Mouse (Mus musculus): ENCODE results near the gene Ppp1r18. TPM values are rescaled to one million over a fixed set of nuclear protein-coding genes. Genes with fewer than 3 reads are reported as not detected.

Ppp1r18 gene
- polyA plus RNA-seq, 1 experiment from 2014 or later = 27.7 TPM

- H3K4me3 ChIP-seq = no peak overlapping the region
- peak overlapping the region; percentile 16; the same call in 1 of the 2 replicates for H3K4me2 ChIP-seq (replicated peaks)
- peaks cover 68% of the 10 kb centered on the region for H3K36me3 ChIP-seq
- no peaks in the 10 kb centered on the region for H3K27me3 ChIP-seq
- H3K4me1 ChIP-seq = peaks cover 26% of the 10 kb centered on the region
- no peak overlapping the region for H3K9ac ChIP-seq (replicated peaks)
- H3K9me3 ChIP-seq = no peaks in the 10 kb centered on the region
- peak; percentile 75 for ATAC-seq (ENCODE audit: low FRiP score, low read depth)
- 2% methylated on average over 21 of the region's 21 CpGs for WGBS
- no peak overlapping the region for H3K27ac ChIP-seq (replicated peaks)
These were observed 35.7 kb upstream of the Ppp1r18 start for GRCm38 (mm10) chr17:35829737-35830136.

GRCm38 (mm10) chr17:35832400-35833238 is 32.8 kb upstream of the Ppp1r18 start:
- 73% methylated on average over 8 of the region's 8 CpGs for WGBS
- H3K4me2 ChIP-seq (replicated peaks) = no peak overlapping the region

GRCm38 (mm10) chr17:35833239-35833751 is 32.1 kb upstream of the Ppp1r18 start:
- H3K4me1 ChIP-seq = peaks cover 43% of the 10 kb centered on the region
- H3K4me3 ChIP-seq = no peak overlapping the region
- H3K36me3 ChIP-seq = peaks cover 56% of the 10 kb centered on the region
- H3K27me3 ChIP-seq = no peaks in the 10 kb centered on the region
- no peak for ATAC-seq (ENCODE audit: low FRiP score, low read depth)
- H3K4me2 ChIP-seq (replicated peaks) = no peak overlapping the region
- H3K9ac ChIP-seq (replicated peaks) = no peak overlapping the region
- H3K27ac ChIP-seq (replicated peaks) = no peak overlapping the region; the same call in none of the 2 replicates
- no peaks in the 10 kb centered on the region for H3K9me3 ChIP-seq
- whole genome bisulfite sequencing = 31% methylated on average over 5 of the region's 5 CpGs

More at GRCm38 (mm10) chr17:35832400-35833238, 32.8 kb upstream of the Ppp1r18 start:
- Histone ChIP-seq H3K9ac (replicated peaks) (no peak overlapping the region), H3K9me3 (no peaks in the 10 kb centered on the region), H3K4me3 (no peak overlapping the region), H3K27me3 (no peaks in the 10 kb centered on the region), H3K27ac (replicated peaks) (peak overlapping the region; percentile 10; the same call in 1 of the 2 replicates), H3K36me3 (peaks cover 62% of the 10 kb centered on the region), H3K4me1 (peaks cover 43% of the 10 kb centered on the region)
- ATAC-seq (ENCODE audit: low FRiP score, low read depth) = no peak

- H3K27ac ChIP-seq (replicated peaks) = no peak overlapping the region
- no peaks in the 10 kb centered on the region for H3K9me3 ChIP-seq
- peaks cover 54% of the 10 kb centered on the region for H3K36me3 ChIP-seq
- peak overlapping the region; percentile 89; the same call in 1 of the 2 replicates for H3K4me3 ChIP-seq
- H3K4me1 ChIP-seq = peaks cover 43% of the 10 kb centered on the region
- H3K4me2 ChIP-seq (replicated peaks) = peak overlapping the region; percentile 89
- no peak for ATAC-seq (ENCODE audit: low FRiP score, low read depth)
- H3K27me3 ChIP-seq = no peaks in the 10 kb centered on the region
- peak overlapping the region; percentile 31; the same call in 1 of the 2 replicates for H3K9ac ChIP-seq (replicated peaks)
- 63% methylated on average over 5 of the region's 5 CpGs for WGBS
These were observed 31.5 kb upstream of the Ppp1r18 start for GRCm38 (mm10) chr17:35833894-35834293.

- Histone ChIP-seq H3K9me3 (no peaks in the 10 kb centered on the region), H3K4me2 (replicated peaks) (peak overlapping the region; percentile 89), H3K27me3 (no peaks in the 10 kb centered on the region), H3K36me3 (peaks cover 54% of the 10 kb centered on the region), H3K27ac (replicated peaks) (peak overlapping the region; percentile 32; the same call in 1 of the 2 replicates), H3K4me1 (peaks cover 44% of the 10 kb centered on the region), H3K4me3 (peak overlapping the region; percentile 89), H3K9ac (replicated peaks) (peak overlapping the region; percentile 99)
- ATAC-seq (ENCODE audit: low FRiP score, low read depth) = no peak
- WGBS = 80% methylated on average over 26 of the region's 26 CpGs
These were observed 30.5 kb upstream of the Ppp1r18 start for GRCm38 (mm10) chr17:35834696-35835422.

- ATAC-seq (ENCODE audit: low FRiP score, low read depth) = no peak
- Histone ChIP-seq H3K9ac (replicated peaks) (peak overlapping the region; percentile 99), H3K9me3 (no peaks in the 10 kb centered on the region), H3K27ac (replicated peaks) (peak overlapping the region; percentile 42), H3K4me2 (replicated peaks) (peak overlapping the region; percentile 89), H3K27me3 (no peaks in the 10 kb centered on the region), H3K4me3 (peak overlapping the region; percentile 89), H3K36me3 (peaks cover 48% of the 10 kb centered on the region), H3K4me1 (peaks cover 37% of the 10 kb centered on the region)
- 79% methylated on average over 26 of the region's 26 CpGs for WGBS
These were observed 29.8 kb upstream of the Ppp1r18 start for GRCm38 (mm10) chr17:35835424-35836140.

- H3K4me1 ChIP-seq = peaks cover 35% of the 10 kb centered on the region
- H3K9me3 ChIP-seq = no peaks in the 10 kb centered on the region
- WGBS = 8% methylated on average over 24 of the region's 24 CpGs
- H3K27me3 ChIP-seq = no peaks in the 10 kb centered on the region
- H3K27ac ChIP-seq (replicated peaks) = peak overlapping the region; percentile 99
- peaks cover 48% of the 10 kb centered on the region for H3K36me3 ChIP-seq
- peak overlapping the region; percentile 89 for H3K4me3 ChIP-seq
- H3K4me2 ChIP-seq (replicated peaks) = peak overlapping the region; percentile 89
- H3K9ac ChIP-seq (replicated peaks) = peak overlapping the region; percentile 99
- ATAC-seq (ENCODE audit: low FRiP score, low read depth) = no peak
These were observed 29.0 kb upstream of the Ppp1r18 start for GRCm38 (mm10) chr17:35836178-35836965.

- 0% methylated on average over 25 of the region's 25 CpGs for WGBS
- Histone ChIP-seq H3K36me3 (peaks cover 45% of the 10 kb centered on the region), H3K27me3 (no peaks in the 10 kb centered on the region), H3K4me1 (peaks cover 38% of the 10 kb centered on the region), H3K4me2 (replicated peaks) (peak overlapping the region; percentile 89), H3K9ac (replicated peaks) (peak overlapping the region; percentile 99), H3K9me3 (no peaks in the 10 kb centered on the region), H3K27ac (replicated peaks) (peak overlapping the region; percentile 99), H3K4me3 (peak overlapping the region; percentile 89)
- ATAC-seq (ENCODE audit: low FRiP score, low read depth) = peak; percentile 17; the same call in 1 of the 2 replicates
These were observed 28.4 kb upstream of the Ppp1r18 start for GRCm38 (mm10) chr17:35836991-35837422.

GRCm38 (mm10) chr17:35837487-35837886 is 27.9 kb upstream of the Ppp1r18 start:
- Histone ChIP-seq H3K9me3 (no peaks in the 10 kb centered on the region), H3K4me2 (replicated peaks) (peak overlapping the region; percentile 89), H3K9ac (replicated peaks) (peak overlapping the region; percentile 99), H3K27me3 (no peaks in the 10 kb centered on the region), H3K27ac (replicated peaks) (peak overlapping the region; percentile 99), H3K36me3 (peaks cover 43% of the 10 kb centered on the region), H3K4me1 (peaks cover 42% of the 10 kb centered on the region), H3K4me3 (peak overlapping the region; percentile 89)
- no peak for ATAC-seq (ENCODE audit: low FRiP score, low read depth)
- WGBS = 0% methylated on average over 18 of the region's 18 CpGs

GRCm38 (mm10) chr17:35838122-35838544 is 27.3 kb upstream of the Ppp1r18 start, which contains the start of gene Tubb5:
Tubb5 (minus strand) TSS chr17:35838306.
- 1% methylated on average over 29 of the region's 29 CpGs for WGBS
- peaks cover 48% of the 10 kb centered on the region for H3K4me1 ChIP-seq

More at GRCm38 (mm10) chr17:35838122-35838544, 27.3 kb upstream of the Ppp1r18 start, which contains the start of gene Tubb5:
- peak; percentile 79 for ATAC-seq (ENCODE audit: low FRiP score, low read depth)
- Histone ChIP-seq H3K27me3 (no peaks in the 10 kb centered on the region), H3K9me3 (no peaks in the 10 kb centered on the region), H3K36me3 (peaks cover 37% of the 10 kb centered on the region), H3K27ac (replicated peaks) (peak within 1 kb of the TSS; percentile 99), H3K4me3 (peak within 1 kb of the TSS; percentile 89), H3K4me2 (replicated peaks) (peak within 1 kb of the TSS; percentile 89), H3K9ac (replicated peaks) (peak within 1 kb of the TSS; percentile 99)

Data from midbrain, embryonic 12.5 days (tissue).